Mouse (Mus musculus): ENCODE results near the gene Rnf216. TPM values are rescaled to one million over a fixed set of nuclear protein-coding genes. Genes with fewer than 3 reads are reported as not detected.

Rnf216 gene
- polyA plus RNA-seq, 1 experiment from 2014 or later, result 27.2 TPM

GRCm38 (mm10) chr5:143022956-143023355 lies 89.8 kb downstream of the Rnf216 start:
- Histone ChIP-seq H3K27ac (ENCODE audit: low read depth, low read length) (no peak overlapping the region), H3K4me2 (ENCODE audit: low read length) (no peak overlapping the region), H3K36me3 (ENCODE audit: control insufficient read depth, insufficient read depth, low read length) (no peaks in the 10 kb centered on the region), H3K9ac (ENCODE audit: low read depth, low read length) (no peak overlapping the region), H3K27me3 (replicated peaks; ENCODE audit: control insufficient read depth, insufficient read depth, low read length) (no peaks in the 10 kb centered on the region), H3K4me3 (ENCODE audit: low read length) (no peak overlapping the region), H3K9me3 (ENCODE audit: control insufficient read depth, low read length) (no peaks in the 10 kb centered on the region), H3K4me1 (ENCODE audit: control insufficient read depth, insufficient read depth, low read depth, low read length) (no peaks in the 10 kb centered on the region)
- 93% methylated on average over 1 of the region's 1 CpGs for WGBS
- ATAC-seq, result no peak

DNA sequence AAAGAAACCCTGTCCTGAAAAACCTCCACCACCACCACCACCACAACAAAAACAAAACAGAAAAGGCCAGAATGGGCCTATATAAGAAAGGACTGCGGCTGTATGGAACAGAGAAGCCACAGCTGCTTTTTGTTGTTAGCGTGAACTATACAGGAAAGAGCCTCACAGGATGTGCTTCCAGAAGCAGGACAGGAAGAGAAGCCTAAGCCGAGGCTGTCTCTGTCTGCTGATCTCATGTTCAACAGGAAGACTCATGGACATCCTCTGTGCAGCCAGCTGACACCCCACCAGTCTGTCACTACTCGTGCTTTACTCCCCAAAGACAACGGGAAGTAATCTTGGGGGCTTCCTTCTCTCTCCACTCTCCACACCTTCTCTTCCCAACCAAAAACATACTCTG lies 95.4 kb downstream of the Rnf216 start:
- H3K4me1 ChIP-seq (ENCODE audit: control insufficient read depth, insufficient read depth, low read depth, low read length), result no peaks in the 10 kb centered on the region
- H3K9ac ChIP-seq (ENCODE audit: low read depth, low read length), result no peak overlapping the region
- H3K9me3 ChIP-seq (ENCODE audit: control insufficient read depth, low read length), result no peaks in the 10 kb centered on the region
- H3K27ac ChIP-seq (ENCODE audit: low read depth, low read length), result no peak overlapping the region
- no peak overlapping the region for H3K4me2 ChIP-seq (ENCODE audit: low read length)
- H3K4me3 ChIP-seq (ENCODE audit: low read length), result no peak overlapping the region
- no peaks in the 10 kb centered on the region for H3K27me3 ChIP-seq (replicated peaks; ENCODE audit: control insufficient read depth, insufficient read depth, low read length)
- peaks cover 11% of the 10 kb centered on the region for H3K36me3 ChIP-seq (ENCODE audit: control insufficient read depth, insufficient read depth, low read length)
- no peak for ATAC-seq
- 90% methylated on average over 5 of the region's 5 CpGs for WGBS

DNA sequence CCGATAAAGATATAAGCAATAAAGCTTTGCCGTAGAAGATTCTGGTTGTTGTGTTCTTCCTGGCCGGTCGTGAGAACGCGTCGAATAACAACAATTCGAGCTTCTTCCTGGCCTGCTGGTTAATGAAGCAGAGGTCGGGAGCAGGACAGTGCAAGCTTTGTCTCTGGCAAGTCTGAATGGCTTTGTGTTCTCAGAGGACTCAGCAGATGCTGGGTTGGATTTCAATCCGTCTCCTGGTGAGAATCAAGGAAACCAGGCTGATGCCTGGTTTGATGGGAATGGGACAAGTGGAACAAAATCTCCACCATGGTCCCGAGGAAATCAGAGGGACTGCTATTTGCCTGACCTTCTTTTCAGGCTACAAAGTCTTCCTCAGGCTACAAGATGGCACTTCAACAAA lies 103.4 kb downstream of the Rnf216 start:
- Histone ChIP-seq H3K9me3 (ENCODE audit: control insufficient read depth, low read length) (no peaks in the 10 kb centered on the region), H3K4me1 (ENCODE audit: control insufficient read depth, insufficient read depth, low read depth, low read length) (peaks cover 2% of the 10 kb centered on the region; the same call in 1 of the 2 replicates), H3K27me3 (replicated peaks; ENCODE audit: control insufficient read depth, insufficient read depth, low read length) (no peaks in the 10 kb centered on the region), H3K9ac (ENCODE audit: low read depth, low read length) (no peak overlapping the region), H3K27ac (ENCODE audit: low read depth, low read length) (peak overlapping the region; percentile 6; the same call in 1 of the 2 replicates), H3K4me3 (ENCODE audit: low read length) (no peak overlapping the region), H3K36me3 (ENCODE audit: control insufficient read depth, insufficient read depth, low read length) (peaks cover 16% of the 10 kb centered on the region), H3K4me2 (ENCODE audit: low read length) (no peak overlapping the region)
- ATAC-seq, result no peak
- 38% methylated on average over 9 of the region's 11 CpGs for WGBS

DNA sequence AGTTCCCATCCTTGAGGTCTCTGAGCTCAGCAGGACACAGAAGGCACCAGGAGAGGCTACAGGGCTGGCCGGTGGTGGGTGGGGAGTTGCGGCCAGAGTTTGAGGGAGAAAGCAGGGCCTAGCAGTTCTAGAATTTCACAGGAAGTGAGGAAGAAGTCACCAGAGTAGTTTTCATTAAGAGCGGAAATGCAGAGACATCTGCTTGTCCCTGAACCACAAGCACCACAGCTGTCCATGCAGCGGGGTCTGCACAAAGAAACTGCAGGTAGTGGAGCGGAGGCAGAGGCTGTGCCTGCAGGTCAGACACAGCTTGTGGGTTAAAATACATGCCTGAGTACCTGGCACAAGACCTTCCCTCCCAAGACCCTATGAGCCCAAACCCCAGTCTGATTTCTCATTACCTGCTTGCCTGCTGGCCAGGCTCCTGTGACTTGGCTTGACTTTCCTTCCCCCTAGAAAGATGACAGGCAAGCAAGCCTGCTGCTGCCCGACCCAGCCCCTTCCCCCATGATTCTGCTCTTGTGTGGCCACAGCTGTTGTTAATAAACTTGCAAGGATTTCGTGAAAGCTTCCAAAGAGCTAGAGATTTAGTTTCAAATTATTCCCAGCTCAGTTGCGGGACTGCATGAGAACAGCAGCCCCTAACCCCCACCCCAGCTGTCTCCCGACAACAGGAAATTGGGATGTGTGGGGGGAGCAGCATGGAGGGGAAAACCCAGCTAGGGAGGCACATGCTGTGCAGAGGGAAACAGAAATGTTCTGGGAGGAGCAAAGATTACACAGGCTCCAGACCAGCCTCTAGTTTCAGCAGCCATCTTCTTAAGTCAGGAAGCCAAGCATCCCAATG lies 111.9 kb downstream of the Rnf216 start:
- ATAC-seq, result peak; percentile 58; the same call in 1 of the 2 replicates
- Histone ChIP-seq H3K4me1 (ENCODE audit: control insufficient read depth, insufficient read depth, low read depth, low read length) (peaks cover 8% of the 10 kb centered on the region), H3K9me3 (ENCODE audit: control insufficient read depth, low read length) (no peaks in the 10 kb centered on the region), H3K27me3 (replicated peaks; ENCODE audit: control insufficient read depth, insufficient read depth, low read length) (no peaks in the 10 kb centered on the region), H3K9ac (ENCODE audit: low read depth, low read length) (peak overlapping the region; percentile 31; the same call in 1 of the 2 replicates), H3K36me3 (ENCODE audit: control insufficient read depth, insufficient read depth, low read length) (peaks cover 8% of the 10 kb centered on the region), H3K27ac (ENCODE audit: low read depth, low read length) (peak overlapping the region; percentile 76), H3K4me3 (ENCODE audit: low read length) (no peak overlapping the region), H3K4me2 (ENCODE audit: low read length) (no peak overlapping the region)
- 48% methylated on average over 9 of the region's 9 CpGs for WGBS

DNA sequence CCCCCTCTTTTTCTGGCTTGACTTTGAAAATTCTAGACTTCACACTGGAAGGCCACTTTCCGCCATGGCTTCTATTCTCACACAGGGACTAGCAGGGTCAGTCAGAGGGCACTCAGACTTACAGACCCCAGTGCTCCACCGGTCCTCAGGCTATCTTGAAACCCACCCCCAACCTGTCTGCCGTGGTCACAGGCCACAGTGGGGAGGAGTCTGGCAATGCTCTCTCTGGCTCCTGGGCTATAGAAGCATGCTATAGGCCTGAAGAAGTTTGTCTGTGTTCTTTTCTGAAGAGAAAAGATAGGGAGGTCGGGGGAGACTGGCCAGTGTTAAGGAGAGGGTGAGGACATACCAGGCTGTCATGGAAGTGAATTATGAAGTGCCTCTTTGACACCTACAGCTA lies 112.7 kb downstream of the Rnf216 start:
- Histone ChIP-seq H3K36me3 (ENCODE audit: control insufficient read depth, insufficient read depth, low read length) (peaks cover 8% of the 10 kb centered on the region), H3K9ac (ENCODE audit: low read depth, low read length) (no peak overlapping the region), H3K27me3 (replicated peaks; ENCODE audit: control insufficient read depth, insufficient read depth, low read length) (no peaks in the 10 kb centered on the region), H3K4me1 (ENCODE audit: control insufficient read depth, insufficient read depth, low read depth, low read length) (peaks cover 8% of the 10 kb centered on the region), H3K4me2 (ENCODE audit: low read length) (no peak overlapping the region), H3K4me3 (ENCODE audit: low read length) (no peak overlapping the region), H3K27ac (ENCODE audit: low read depth, low read length) (peak overlapping the region; percentile 39; the same call in 1 of the 2 replicates), H3K9me3 (ENCODE audit: control insufficient read depth, low read length) (no peaks in the 10 kb centered on the region)
- no peak for ATAC-seq
- 53% methylated on average over 4 of the region's 4 CpGs for WGBS

- Histone ChIP-seq H3K27ac (ENCODE audit: low read depth, low read length) (no peak overlapping the region), H3K4me1 (ENCODE audit: control insufficient read depth, insufficient read depth, low read depth, low read length) (peaks cover 8% of the 10 kb centered on the region), H3K4me3 (ENCODE audit: low read length) (no peak overlapping the region), H3K9ac (ENCODE audit: low read depth, low read length) (0 out of 2 replicates have a peak overlapping the region, but pooled peaks have one; percentile 17), H3K4me2 (ENCODE audit: low read length) (no peak overlapping the region), H3K9me3 (ENCODE audit: control insufficient read depth, low read length) (no peaks in the 10 kb centered on the region), H3K27me3 (replicated peaks; ENCODE audit: control insufficient read depth, insufficient read depth, low read length) (no peaks in the 10 kb centered on the region), H3K36me3 (ENCODE audit: control insufficient read depth, insufficient read depth, low read length) (peaks cover 2% of the 10 kb centered on the region; the same call in 1 of the 2 replicates)
- no peak for ATAC-seq
- WGBS, result 47% methylated on average over 2 of the region's 2 CpGs
These were observed 114.6 kb downstream of the Rnf216 start for GRCm38 (mm10) chr5:142998171-142998570.

DNA sequence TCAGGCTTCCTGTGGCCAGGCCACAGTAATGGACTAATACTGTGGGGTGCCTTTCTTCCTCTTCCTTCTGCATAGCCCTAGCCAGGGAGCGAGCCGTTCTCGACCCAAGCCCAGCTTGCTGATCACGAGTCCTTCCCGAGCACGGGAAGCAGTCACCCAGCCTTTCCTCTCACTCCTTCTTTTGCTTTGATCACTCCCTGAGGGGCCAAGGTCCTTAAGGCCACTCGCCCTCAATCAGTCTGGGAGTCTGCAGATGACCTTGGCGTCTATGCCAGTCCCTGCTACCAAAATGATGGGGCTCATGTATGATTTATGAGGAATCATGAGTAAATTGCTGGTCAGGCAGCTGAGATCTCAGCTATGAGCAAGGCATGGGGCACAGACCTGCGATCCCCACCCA lies 115.3 kb downstream of the Rnf216 start:
- 74% methylated on average over 9 of the region's 9 CpGs for WGBS

DNA sequence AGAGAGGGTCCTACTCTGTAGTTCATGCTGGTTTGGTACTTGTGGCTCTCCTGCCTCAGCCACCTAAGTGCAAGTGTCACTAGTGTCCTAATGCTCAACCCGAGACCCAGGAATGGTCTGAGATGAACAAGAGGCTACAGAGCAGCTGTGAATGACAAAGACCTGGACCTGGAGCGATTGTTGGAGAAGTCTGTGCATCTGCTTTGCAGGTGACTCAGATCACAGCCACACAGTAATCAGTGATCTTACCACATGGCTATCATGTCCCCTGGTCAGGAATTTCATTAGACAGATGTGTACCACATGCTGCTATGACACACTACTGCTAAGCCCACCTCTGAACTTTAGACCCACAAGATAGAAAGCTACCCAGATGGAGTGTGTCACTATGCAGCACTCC lies 118.0 kb downstream of the Rnf216 start:
- H3K4me3 ChIP-seq (ENCODE audit: low read length), result no peak overlapping the region
- no peak overlapping the region for H3K9ac ChIP-seq (ENCODE audit: low read depth, low read length)
- no peak overlapping the region for H3K27ac ChIP-seq (ENCODE audit: low read depth, low read length)
- H3K4me2 ChIP-seq (ENCODE audit: low read length), result no peak overlapping the region
- peaks cover 6% of the 10 kb centered on the region; the same call in 1 of the 2 replicates for H3K36me3 ChIP-seq (ENCODE audit: control insufficient read depth, insufficient read depth, low read length)
- 91% methylated on average over 2 of the region's 2 CpGs for WGBS
- no peaks in the 10 kb centered on the region for H3K9me3 ChIP-seq (ENCODE audit: control insufficient read depth, low read length)
- no peak for ATAC-seq
- H3K4me1 ChIP-seq (ENCODE audit: control insufficient read depth, insufficient read depth, low read depth, low read length), result no peaks in the 10 kb centered on the region
- H3K27me3 ChIP-seq (replicated peaks; ENCODE audit: control insufficient read depth, insufficient read depth, low read length), result no peaks in the 10 kb centered on the region

More for the DNA sequence above, 115.3 kb downstream of the Rnf216 start:
- Histone ChIP-seq H3K9ac (ENCODE audit: low read depth, low read length) (no peak overlapping the region), H3K4me2 (ENCODE audit: low read length) (no peak overlapping the region), H3K27me3 (replicated peaks; ENCODE audit: control insufficient read depth, insufficient read depth, low read length) (no peaks in the 10 kb centered on the region), H3K4me3 (ENCODE audit: low read length) (no peak overlapping the region), H3K9me3 (ENCODE audit: control insufficient read depth, low read length) (no peaks in the 10 kb centered on the region), H3K4me1 (ENCODE audit: control insufficient read depth, insufficient read depth, low read depth, low read length) (peaks cover 8% of the 10 kb centered on the region), H3K27ac (ENCODE audit: low read depth, low read length) (no peak overlapping the region), H3K36me3 (ENCODE audit: control insufficient read depth, insufficient read depth, low read length) (peaks cover 2% of the 10 kb centered on the region; the same call in 1 of the 2 replicates)
- ATAC-seq, result no peak

DNA sequence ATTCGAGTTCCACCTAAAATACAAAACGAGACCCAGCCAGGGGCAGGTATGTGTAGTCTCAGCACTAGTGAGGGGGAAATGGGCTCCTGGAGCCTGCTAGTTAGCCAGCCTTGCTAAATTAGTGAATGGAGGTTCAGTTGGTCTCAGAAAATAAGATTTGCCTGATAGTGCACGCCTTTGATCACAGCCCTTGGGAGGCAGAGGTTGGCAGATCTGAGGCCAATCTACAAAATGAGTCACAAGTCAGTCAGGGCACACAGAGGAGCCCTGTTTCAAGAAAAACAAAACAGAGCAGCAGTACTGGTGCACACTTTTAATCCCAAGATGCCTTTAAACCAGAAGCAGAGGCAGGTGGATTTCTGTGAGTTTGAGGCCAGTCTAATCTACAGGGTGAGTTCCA lies 123.6 kb downstream of the Rnf216 start:
- Histone ChIP-seq H3K27me3 (replicated peaks; ENCODE audit: control insufficient read depth, insufficient read depth, low read length) (no peaks in the 10 kb centered on the region), H3K36me3 (ENCODE audit: control insufficient read depth, insufficient read depth, low read length) (peaks cover 6% of the 10 kb centered on the region; the same call in 1 of the 2 replicates), H3K9me3 (ENCODE audit: control insufficient read depth, low read length) (no peaks in the 10 kb centered on the region), H3K4me3 (ENCODE audit: low read length) (no peak overlapping the region), H3K4me2 (ENCODE audit: low read length) (no peak overlapping the region), H3K9ac (ENCODE audit: low read depth, low read length) (no peak overlapping the region), H3K27ac (ENCODE audit: low read depth, low read length) (no peak overlapping the region), H3K4me1 (ENCODE audit: control insufficient read depth, insufficient read depth, low read depth, low read length) (no peaks in the 10 kb centered on the region)
- 93% methylated on average over 3 of the region's 3 CpGs for WGBS
- no peak for ATAC-seq

All from hindbrain, embryonic 16.5 days (tissue).